Mouse (Mus musculus) lung, postnatal 0 days (tissue): ENCODE results near the gene Ptdss2. TPM values are rescaled to one million over a fixed set of nuclear protein-coding genes. Genes with fewer than 3 reads are reported as not detected.

Experiments
- ATAC-seq: fragments of 200-750 bp; cut with Nextera tagmentation; 2 replicates; pipeline ENCODE4 v1.8.0; 2017; ENCODE audit warnings: moderate library complexity
- DNase-seq: peaks from one replicate; pipeline ENCODE4 v3.0.0-alpha.2; 2016; ENCODE audit warnings: low spot score
- H3K27ac ChIP-seq: fragments of 300-500 bp; sonication (generic); 2 replicates; pipeline ENCODE4 v1.5.1; 2014; ENCODE audit warnings: antibody characterized with exemption, mild to moderate bottlenecking, low read length, mixed read lengths
- H3K27me3 ChIP-seq: fragments of 300-500 bp; sonication (generic); replicated peaks from 2 replicates; pipeline ENCODE4 v1.6.1; 2014; ENCODE audit warnings: low read length, mixed read lengths; ENCODE audit not compliant: insufficient read depth
- H3K36me3 ChIP-seq: fragments of 300-500 bp; sonication (generic); 2 replicates; pipeline ENCODE4 v1.6.1; 2014; ENCODE audit warnings: low read length, mixed read lengths; ENCODE audit not compliant: insufficient read depth
- H3K4me1 ChIP-seq: fragments of 300-500 bp; sonication (generic); 2 replicates; pipeline ENCODE4 v1.6.1; 2014; ENCODE audit warnings: antibody characterized with exemption, low read depth, low read length, mixed read lengths; ENCODE audit not compliant: insufficient read depth
- H3K4me2 ChIP-seq: fragments of 300-500 bp; sonication (generic); replicated peaks from 2 replicates; pipeline ENCODE4 v1.6.1; 2014; ENCODE audit warnings: low read depth, mild to moderate bottlenecking, low read length, moderate library complexity, mixed read lengths
- H3K4me3 ChIP-seq: fragments of 300-500 bp; sonication (generic); 2 replicates; pipeline ENCODE4 v1.5.1; 2014; ENCODE audit warnings: low read depth, low read length
- H3K9ac ChIP-seq: fragments of 300-500 bp; sonication (generic); replicated peaks from 2 replicates; pipeline ENCODE4 v1.6.1; 2014; ENCODE audit warnings: low read depth, mild to moderate bottlenecking
- H3K9me3 ChIP-seq: fragments of 300-500 bp; sonication (generic); 2 replicates; pipeline ENCODE4 v1.6.1; 2016; ENCODE audit warnings: low read length, mixed read lengths
- CTCF ChIP-seq: IDR thresholded peaks from 2 replicates; pipeline ENCODE4 v1.5.1; 2016; ENCODE audit warnings: antibody characterized with exemption, mild to moderate bottlenecking
- EP300 ChIP-seq: IDR thresholded peaks from 2 replicates; pipeline ENCODE4 v1.6.1; 2016; ENCODE audit warnings: antibody characterized with exemption, mild to moderate bottlenecking, control low read depth
- WGBS: fragments of 180-500 bp; shearing (Covaris S2); extraction: QIAGEN DNeasy Blood & Tissue Kit; methylation state at CpG from one replicate; pipeline ENCODE4 v1.1.7; 2014; 5-methylcytosine and 5-hydroxymethylcytosine counted together
- polyA plus RNA-seq: library from polyadenylated mRNA; unstranded; fragments of >200 nt; fragmentation: Nextera tagmentation; extraction: Ambion mirVana; gene quantifications from 2 replicates; pipeline ENCODE4 v1.2.1, GENCODE M21; 2015

Gene Ptdss2
- polyA plus RNA-seq, 1 experiment from 2014 or later = 39.1 TPM

DNA sequence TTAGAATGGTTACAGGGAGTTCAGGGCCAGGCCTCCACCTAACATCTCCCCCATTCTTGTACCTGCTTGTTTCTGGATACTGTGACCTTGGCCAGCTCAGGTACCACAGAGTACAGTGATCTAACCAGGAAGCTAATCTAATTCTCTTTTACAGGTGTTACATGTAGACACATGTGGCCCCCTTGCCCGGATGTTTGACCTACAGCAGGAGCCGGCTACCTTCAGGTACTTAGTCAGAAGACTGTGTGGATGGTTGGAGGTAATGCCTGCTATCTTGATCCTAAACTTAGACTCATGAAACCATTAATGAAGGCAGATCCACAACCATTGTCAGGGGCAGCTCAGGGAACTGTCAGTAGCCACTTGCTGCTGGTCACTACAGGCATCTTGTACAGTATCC is 73.6 kb downstream of the Ptdss2 start:
- TF ChIP-seq CTCF (no peak), EP300 (no peak)
- H3K9me3 ChIP-seq = no peaks in the 10 kb centered on the region
- WGBS = 92% methylated on average over 2 of the region's 2 CpGs

DNA sequence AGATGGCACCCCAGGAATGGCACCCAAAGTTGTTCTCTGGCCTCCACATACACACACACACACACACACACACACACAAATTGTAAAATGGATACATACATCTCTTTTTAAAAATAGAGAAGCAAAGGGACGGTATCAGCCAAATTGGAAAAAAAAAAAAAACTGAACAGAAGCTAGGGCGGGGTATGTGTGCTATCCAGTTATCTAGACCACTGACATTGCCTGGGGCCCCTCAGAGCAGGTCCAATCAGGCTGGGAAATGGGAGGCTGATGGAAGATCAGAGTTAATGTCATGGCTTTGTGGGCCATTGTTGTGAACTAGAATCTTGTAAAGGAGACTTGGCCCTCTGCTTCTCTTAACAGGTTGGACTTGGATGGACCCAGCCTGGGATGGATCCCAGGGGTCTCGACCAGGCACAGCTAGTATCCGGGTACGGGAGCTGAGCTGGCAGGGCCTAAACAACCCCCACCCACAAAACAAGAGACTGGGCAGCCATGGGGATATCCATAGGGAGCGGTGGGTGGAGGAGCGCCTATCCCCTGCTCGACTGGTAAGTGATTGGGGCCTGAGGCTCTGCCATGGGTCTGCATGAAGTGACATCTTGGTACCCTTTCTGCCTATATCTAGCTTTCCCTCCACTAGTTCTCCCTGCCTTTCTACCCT is 74.6 kb downstream of the Ptdss2 start:
- ATAC-seq = no peak
- no peak for DNase-seq
- H3K9ac ChIP-seq = no peak overlapping the region
- H3K36me3 ChIP-seq = peaks cover 5% of the 10 kb centered on the region; the same call in 1 of the 2 replicates
- H3K4me2 ChIP-seq = no peak overlapping the region
- no peaks in the 10 kb centered on the region for H3K9me3 ChIP-seq
- 90% methylated on average over 8 of the region's 8 CpGs for WGBS
- no peaks in the 10 kb centered on the region for H3K27me3 ChIP-seq
- no peak overlapping the region for H3K4me3 ChIP-seq
- TF ChIP-seq CTCF = no peak
- H3K27ac ChIP-seq = no peak overlapping the region
- H3K4me1 ChIP-seq = peaks cover 9% of the 10 kb centered on the region; the same call in 1 of the 2 replicates

More for the DNA sequence above, 73.6 kb downstream of the Ptdss2 start:
- Histone ChIP-seq H3K27me3 (no peaks in the 10 kb centered on the region), H3K4me3 (no peak overlapping the region), H3K36me3 (peaks cover 13% of the 10 kb centered on the region; the same call in 1 of the 2 replicates), H3K4me2 (no peak overlapping the region), H3K9ac (no peak overlapping the region), H3K4me1 (peaks cover 14% of the 10 kb centered on the region; the same call in 1 of the 2 replicates), H3K27ac (no peak overlapping the region)
- DNase-seq (no peak), ATAC-seq (no peak)

GRCm38 (mm10) chr7:141198121-141198520 is 75.9 kb downstream of the Ptdss2 start:
- H3K4me2 ChIP-seq = no peak overlapping the region
- no peak for TF ChIP-seq EP300
- no peak for TF ChIP-seq CTCF
- DNase-seq (no peak), ATAC-seq (no peak)
- H3K27ac ChIP-seq = no peak overlapping the region
- H3K27me3 ChIP-seq = no peaks in the 10 kb centered on the region
- 94% methylated on average over 4 of the region's 4 CpGs for WGBS
- H3K9me3 ChIP-seq = no peaks in the 10 kb centered on the region
- peaks cover 2% of the 10 kb centered on the region; the same call in 1 of the 2 replicates for H3K4me1 ChIP-seq
- H3K4me3 ChIP-seq = no peak overlapping the region
- H3K36me3 ChIP-seq = no peaks in the 10 kb centered on the region
- no peak overlapping the region for H3K9ac ChIP-seq

DNA sequence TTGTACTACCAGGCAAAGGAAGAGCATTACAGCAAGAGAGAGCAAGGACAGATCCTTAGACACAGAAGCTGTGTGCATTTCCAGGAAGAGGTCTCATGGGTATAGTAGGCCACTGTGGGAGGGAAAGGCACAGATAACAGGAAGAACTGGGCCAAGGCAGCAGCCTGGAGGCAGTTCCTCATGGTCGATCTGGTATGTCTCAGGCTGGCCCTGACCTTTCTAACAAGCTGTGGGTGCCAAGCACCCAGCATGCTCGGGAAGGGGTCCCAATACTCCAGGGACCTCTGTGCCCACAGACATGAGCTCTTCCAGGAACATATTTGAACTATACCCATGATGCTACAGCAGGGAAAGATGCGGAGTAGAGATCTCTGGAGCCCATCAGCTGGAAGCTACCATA is 82.4 kb downstream of the Ptdss2 start:
- DNase-seq = no peak
- H3K4me2 ChIP-seq = no peak overlapping the region
- H3K9me3 ChIP-seq = no peaks in the 10 kb centered on the region
- H3K36me3 ChIP-seq = no peaks in the 10 kb centered on the region
- no peak for TF ChIP-seq CTCF
- no peak for TF ChIP-seq EP300
- 55% methylated on average over 3 of the region's 3 CpGs for WGBS
- H3K4me3 ChIP-seq = no peak overlapping the region
- no peaks in the 10 kb centered on the region for H3K27me3 ChIP-seq
- ATAC-seq = no peak
- no peaks in the 10 kb centered on the region for H3K4me1 ChIP-seq
- H3K9ac ChIP-seq = no peak overlapping the region
- H3K27ac ChIP-seq = no peak overlapping the region

GRCm38 (mm10) chr7:141205504-141205903 is 83.3 kb downstream of the Ptdss2 start:
- Histone ChIP-seq H3K9ac (no peak overlapping the region), H3K9me3 (no peaks in the 10 kb centered on the region), H3K4me3 (no peak overlapping the region), H3K27ac (no peak overlapping the region), H3K4me1 (no peaks in the 10 kb centered on the region), H3K4me2 (no peak overlapping the region), H3K36me3 (no peaks in the 10 kb centered on the region), H3K27me3 (0 out of 2 replicates have a peak, but pooled peaks cover 3% of the 10 kb centered on the region)
- TF ChIP-seq CTCF (no peak), EP300 (no peak)
- WGBS = 82% methylated on average over 5 of the region's 5 CpGs
- DNase-seq = no peak
- no peak for ATAC-seq

GRCm38 (mm10) chr7:141206182-141206937 is 84.2 kb downstream of the Ptdss2 start:
- Histone ChIP-seq H3K9ac (no peak overlapping the region), H3K9me3 (no peaks in the 10 kb centered on the region), H3K36me3 (no peaks in the 10 kb centered on the region), H3K4me1 (no peaks in the 10 kb centered on the region), H3K27me3 (0 out of 2 replicates have a peak, but pooled peaks cover 3% of the 10 kb centered on the region), H3K4me2 (no peak overlapping the region), H3K4me3 (no peak overlapping the region), H3K27ac (no peak overlapping the region)
- TF ChIP-seq EP300 = no peak
- WGBS = 89% methylated on average over 18 of the region's 18 CpGs
- DNase-seq (no peak), ATAC-seq (no peak)

Other genes starting within 250 kb of the Ptdss2 start
- gene Psmd13, start 240.4 kb upstream of the Ptdss2 start, polyA plus RNA-seq = 157 and 164 TPM in 2 replicates
- gene Sirt3, start 240.1 kb upstream of the Ptdss2 start, polyA plus RNA-seq = 23.7 and 25.8 TPM in 2 replicates
- gene Cox8b, start 221.9 kb upstream of the Ptdss2 start, polyA plus RNA-seq = 13.1 and 18.3 TPM in 2 replicates
- 0.07 and 0.10 TPM in 2 replicates for gene Nlrp6, start 201.5 kb upstream of the Ptdss2 start, polyA plus RNA-seq
- gene Pgghg, start 181.0 kb upstream of the Ptdss2 start, polyA plus RNA-seq = 12.7 and 14.4 TPM in 2 replicates
- gene Ifitm5, start 172.1 kb upstream of the Ptdss2 start, polyA plus RNA-seq = 1.6 and 1.8 TPM in 2 replicates
- 0.31 TPM in 1 of 2 replicates, not detected in the other for gene Gm45717, start 166.4 kb upstream of the Ptdss2 start, polyA plus RNA-seq
- 1,373 and 1,710 TPM in 2 replicates for gene Ifitm2, start 166.4 kb upstream of the Ptdss2 start, polyA plus RNA-seq
- 402 and 510 TPM in 2 replicates for gene Ifitm1, start 155.2 kb upstream of the Ptdss2 start, polyA plus RNA-seq
- 779 and 1,037 TPM in 2 replicates for gene Ifitm3, start 111.6 kb upstream of the Ptdss2 start, polyA plus RNA-seq
- gene Ifitm6, start 104.5 kb upstream of the Ptdss2 start, polyA plus RNA-seq = 7.4 and 7.7 TPM in 2 replicates
- gene Gm17387, start 93.3 kb upstream of the Ptdss2 start, polyA plus RNA-seq = not detected in 2 replicates
- 0.13 and 0.20 TPM in 2 replicates for gene B4galnt4, start 61.3 kb upstream of the Ptdss2 start, polyA plus RNA-seq
- gene Pkp3, start 44.2 kb upstream of the Ptdss2 start, polyA plus RNA-seq = 14.4 and 15.3 TPM in 2 replicates
- gene Sigirr, start 21.8 kb upstream of the Ptdss2 start, polyA plus RNA-seq = 27.1 and 30.5 TPM in 2 replicates
- gene Ano9, start 4.6 kb upstream of the Ptdss2 start, polyA plus RNA-seq = 1.5 and 3.1 TPM in 2 replicates
- 181 and 187 TPM in 2 replicates for gene Rnh1, start 50.5 kb downstream of the Ptdss2 start, polyA plus RNA-seq
- 121 and 126 TPM in 2 replicates for gene Hras, start 71.6 kb downstream of the Ptdss2 start, polyA plus RNA-seq
- gene Lrrc56, start 71.8 kb downstream of the Ptdss2 start, polyA plus RNA-seq = 6.8 and 7.4 TPM in 2 replicates
- 0.97 and 1.0 TPM in 2 replicates for gene Lmntd2, start 91.7 kb downstream of the Ptdss2 start, polyA plus RNA-seq
- 93.6 and 98.7 TPM in 2 replicates for gene Rassf7, start 93.5 kb downstream of the Ptdss2 start, polyA plus RNA-seq
- 26.6 and 32.0 TPM in 2 replicates for gene Phrf1, start 106.4 kb downstream of the Ptdss2 start, polyA plus RNA-seq
- 12.6 and 15.8 TPM in 2 replicates for gene Irf7, start 144.1 kb downstream of the Ptdss2 start, polyA plus RNA-seq
- not detected in 2 replicates for gene Cdhr5, start 154.4 kb downstream of the Ptdss2 start, polyA plus RNA-seq
- gene Sct, start 156.8 kb downstream of the Ptdss2 start, polyA plus RNA-seq = 1.0 and 1.3 TPM in 2 replicates
- 0.12 and 0.17 TPM in 2 replicates for gene Drd4, start 169.6 kb downstream of the Ptdss2 start, polyA plus RNA-seq
- 35.7 and 40.8 TPM in 2 replicates for gene Deaf1, start 205.3 kb downstream of the Ptdss2 start, polyA plus RNA-seq
- gene Tmem80, start 205.4 kb downstream of the Ptdss2 start, polyA plus RNA-seq = 34.7 and 44.1 TPM in 2 replicates
- 67.6 and 73.1 TPM in 2 replicates for gene Eps8l2, start 216.5 kb downstream of the Ptdss2 start, polyA plus RNA-seq